Mouse (Mus musculus) urinary bladder, postnatal 36 days (tissue): Measurements from ENCODE around the gene Gale.
"Not testable (repeated sequence)": the region's sequence is repeated elsewhere in the genome, so short reads cannot be mapped to it uniquely, and the experiment has no call there.

ENCODE experiments used
- DNase-seq, 2 experiments: peaks; one replicate each; pipeline ENCODE4 v3.0.0; 2022; ENCODE audit warnings: low spot score in 2 of 2, mixed read lengths in 1 of 2

Gene Gale

GRCm38 (mm10) chr4:135963457-135964193, at the start of gene Gale:
Gene Gale (plus strand): TSS chr4:135963727.
- peak; percentile 87 to 94 for DNase-seq

GRCm38 (mm10) chr4:135918635-135919279, 44.8 kb upstream of the Gale start:
- no peak for DNase-seq

DNA sequence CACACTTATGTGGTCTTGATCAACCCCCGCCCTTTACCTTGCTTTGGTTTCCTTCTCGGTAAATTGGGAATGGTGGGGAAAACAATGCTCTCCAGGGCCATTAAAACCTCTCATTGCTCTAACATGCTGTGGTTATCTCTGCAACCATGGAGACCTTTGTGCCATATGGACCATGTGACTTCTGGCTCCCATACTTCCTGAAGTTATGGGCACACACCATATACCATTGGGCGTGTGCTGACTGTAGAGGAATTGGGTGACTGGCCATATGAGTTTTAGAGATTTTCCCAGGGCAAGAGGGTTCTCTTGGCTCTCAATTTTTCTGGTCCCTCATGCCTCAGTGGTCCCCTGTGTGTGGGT, 44.3 kb upstream of the Gale start:
- no peak for DNase-seq

DNA sequence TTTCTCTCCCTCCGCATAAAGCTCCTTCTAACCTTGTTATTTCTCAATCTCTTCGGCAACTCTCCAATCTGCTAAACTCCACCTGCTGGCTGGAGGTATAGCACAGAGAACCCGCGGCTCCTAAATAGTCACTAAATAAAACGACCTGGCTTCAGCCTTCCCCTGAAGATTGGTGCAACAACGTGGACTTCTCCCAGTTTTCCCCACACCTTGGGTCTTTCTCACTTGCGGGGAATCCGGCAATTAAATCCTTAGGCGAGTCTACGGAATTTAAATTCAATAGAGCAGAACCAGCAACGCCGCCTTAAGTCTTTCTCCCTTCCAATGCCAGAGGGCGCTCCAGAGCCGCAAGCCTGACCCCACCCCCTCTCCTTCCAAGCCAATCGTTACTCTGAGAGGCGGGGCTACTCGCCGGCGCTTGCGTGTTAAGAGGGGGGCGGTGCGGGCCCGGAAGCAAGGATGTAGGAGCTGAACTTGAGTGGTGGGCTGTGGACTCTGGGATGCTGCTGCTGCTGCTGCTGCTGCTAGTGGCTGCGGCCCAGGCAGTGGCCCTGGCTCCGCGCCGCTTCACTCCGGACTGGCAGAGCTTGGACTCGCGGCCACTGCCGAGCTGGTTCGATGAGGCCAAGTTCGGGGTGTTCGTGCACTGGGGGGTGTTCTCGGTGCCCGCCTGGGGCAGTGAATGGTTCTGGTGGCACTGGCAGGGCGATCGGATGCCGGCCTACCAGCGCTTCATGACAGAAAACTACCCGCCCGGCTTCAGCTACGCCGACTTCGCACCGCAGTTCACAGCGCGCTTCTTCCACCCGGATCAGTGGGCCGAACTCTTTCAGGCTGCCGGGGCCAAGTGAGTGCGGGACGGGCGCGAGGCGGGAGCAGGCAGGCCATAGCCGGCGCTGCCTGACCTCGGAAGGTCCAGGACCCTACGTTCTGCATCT, 43.0 kb upstream of the Gale start, which contains the start of gene Fuca1:
TSS of gene Fuca1 (plus strand) at position 432 of the 938 bp plus-strand sequence.
- peak; percentile 95 to 96 for DNase-seq

GRCm38 (mm10) chr4:135921257-135922120, 42.0 kb upstream of the Gale start:
- no peak for DNase-seq

DNA sequence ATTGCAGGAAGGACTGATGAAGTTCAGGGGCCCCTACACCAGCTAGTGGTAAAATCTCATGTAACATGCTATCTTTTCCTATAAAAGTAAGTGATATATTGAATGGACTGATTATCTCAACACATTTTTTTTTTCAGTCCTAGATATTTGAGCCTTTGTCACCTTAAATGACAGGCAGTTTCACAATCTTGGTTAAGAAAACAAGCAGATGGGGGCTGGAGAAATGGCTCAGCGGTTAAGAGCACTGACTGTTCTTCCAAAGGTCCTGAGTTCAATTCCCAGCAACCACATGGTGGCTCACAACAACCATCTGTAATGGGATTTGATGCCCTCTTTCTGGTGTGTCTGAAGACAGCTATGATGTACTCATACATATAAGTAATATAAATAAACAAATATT, 41.3 kb upstream of the Gale start:
- no peak for DNase-seq

DNA sequence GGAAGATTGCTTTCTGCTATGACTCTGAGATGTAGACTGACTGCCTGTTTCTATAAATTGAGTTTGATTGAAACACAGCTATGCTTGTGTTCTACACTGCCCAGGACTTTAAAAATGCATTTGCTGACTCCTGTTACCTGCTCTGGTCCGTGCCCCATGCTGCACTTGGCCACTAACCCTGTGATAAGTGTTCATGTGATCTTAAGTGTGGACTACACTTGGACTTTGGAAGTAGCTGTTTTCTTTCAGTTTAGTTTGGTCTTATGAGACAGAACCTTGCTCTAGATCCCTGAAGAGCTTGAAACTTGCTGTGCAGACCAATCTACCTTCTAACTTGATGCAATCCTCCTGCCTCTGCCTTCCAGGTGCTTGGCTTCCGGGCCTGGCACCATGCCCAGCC, 39.1 kb upstream of the Gale start:
- no peak for DNase-seq

DNA sequence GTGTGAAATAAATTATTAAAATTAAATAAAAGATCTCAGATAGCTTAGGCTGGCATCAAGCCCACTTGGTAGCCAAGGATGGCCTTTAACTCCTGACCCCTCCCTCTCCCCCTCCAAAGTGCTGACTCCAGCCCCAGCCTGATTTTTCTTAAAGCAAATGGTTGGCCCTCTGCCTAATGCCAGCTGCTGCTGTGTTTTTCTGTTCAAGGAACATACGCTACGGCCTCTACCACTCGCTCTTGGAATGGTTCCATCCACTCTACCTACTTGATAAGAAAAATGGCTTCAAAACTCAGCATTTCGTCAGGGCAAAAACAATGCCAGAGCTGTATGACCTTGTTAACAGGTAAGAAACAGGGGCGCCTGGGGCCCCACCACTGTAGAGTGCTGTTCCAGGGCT, 38.2 kb upstream of the Gale start:
- DNase-seq: no peak

- DNase-seq: no peak
Measured at GRCm38 (mm10) chr4:135926195-135926808, 37.2 kb upstream of the Gale start.

GRCm38 (mm10) chr4:135926861-135927260, 36.7 kb upstream of the Gale start:
- no peak for DNase-seq

GRCm38 (mm10) chr4:135928376-135928775, 35.2 kb upstream of the Gale start:
- DNase-seq: no peak

GRCm38 (mm10) chr4:135929405-135929804, 34.1 kb upstream of the Gale start:
- DNase-seq: no peak

DNA sequence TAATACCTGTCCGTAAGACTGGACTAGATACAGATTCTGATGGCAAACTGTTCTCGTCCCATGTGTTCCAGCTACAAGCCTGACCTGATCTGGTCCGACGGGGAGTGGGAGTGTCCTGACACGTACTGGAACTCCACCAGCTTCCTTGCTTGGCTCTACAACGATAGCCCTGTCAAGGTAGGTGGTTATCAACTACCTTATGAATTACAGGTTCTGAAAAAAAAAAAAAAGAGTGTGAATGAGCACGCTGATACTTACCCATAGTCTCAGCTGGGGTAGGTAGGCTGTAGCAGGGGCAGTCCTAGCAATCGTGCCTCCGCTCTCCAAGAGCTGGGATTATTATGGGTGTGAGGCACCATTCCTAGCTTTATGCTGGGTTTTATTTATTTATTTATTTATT, 33.7 kb upstream of the Gale start:
- DNase-seq: no peak

DNA sequence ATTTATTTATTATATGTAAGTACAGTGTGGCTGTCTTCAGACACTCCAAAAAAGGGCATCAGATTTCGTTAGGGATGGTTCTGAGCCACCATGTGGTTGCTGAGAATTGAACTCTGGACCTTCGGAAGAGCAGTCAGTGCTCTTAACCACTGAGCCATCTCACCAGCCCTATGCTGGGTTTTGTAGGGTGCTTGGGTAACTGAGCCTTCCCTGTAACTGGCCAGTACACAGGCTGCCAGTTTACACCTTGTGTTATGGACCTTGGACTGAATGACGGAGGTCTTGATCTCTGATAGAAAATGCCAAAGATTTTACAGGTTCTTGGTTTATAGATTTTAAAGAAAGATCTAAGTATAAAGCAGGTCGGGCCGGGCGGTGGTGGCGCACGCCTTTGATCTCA, 33.3 kb upstream of the Gale start:
- DNase-seq: no peak

- DNase-seq: no peak
Measured at GRCm38 (mm10) chr4:135931832-135932231, 31.7 kb upstream of the Gale start.

- DNase-seq: no peak
Measured at GRCm38 (mm10) chr4:135934708-135935500, 28.6 kb upstream of the Gale start.

- peak in 1 of 2 experiments; percentile 67 for DNase-seq
Measured at GRCm38 (mm10) chr4:135935502-135935901, 28.0 kb upstream of the Gale start.

- DNase-seq: no peak
Measured at GRCm38 (mm10) chr4:135938858-135939257, 24.7 kb upstream of the Gale start.

DNA sequence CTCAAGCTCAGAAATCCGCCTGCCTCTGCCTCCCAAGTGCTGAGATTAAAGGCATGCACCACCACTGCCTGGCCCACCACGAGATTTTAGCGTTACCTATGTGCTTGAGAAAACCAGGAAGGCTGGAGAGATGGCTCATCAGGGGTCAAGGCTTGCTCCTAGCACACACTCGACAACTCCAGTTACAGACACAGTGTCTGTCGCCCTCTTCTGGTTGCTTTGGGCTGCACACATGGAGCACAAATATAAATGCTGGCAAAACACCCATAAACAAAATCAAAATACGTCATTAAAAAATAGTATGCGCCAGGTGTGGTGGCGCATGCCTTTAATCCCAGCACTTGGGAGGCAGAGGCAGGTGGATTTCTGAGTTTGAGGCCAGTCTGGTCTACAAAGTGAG, 22.5 kb upstream of the Gale start:
- not testable (repeated sequence) for DNase-seq

DNA sequence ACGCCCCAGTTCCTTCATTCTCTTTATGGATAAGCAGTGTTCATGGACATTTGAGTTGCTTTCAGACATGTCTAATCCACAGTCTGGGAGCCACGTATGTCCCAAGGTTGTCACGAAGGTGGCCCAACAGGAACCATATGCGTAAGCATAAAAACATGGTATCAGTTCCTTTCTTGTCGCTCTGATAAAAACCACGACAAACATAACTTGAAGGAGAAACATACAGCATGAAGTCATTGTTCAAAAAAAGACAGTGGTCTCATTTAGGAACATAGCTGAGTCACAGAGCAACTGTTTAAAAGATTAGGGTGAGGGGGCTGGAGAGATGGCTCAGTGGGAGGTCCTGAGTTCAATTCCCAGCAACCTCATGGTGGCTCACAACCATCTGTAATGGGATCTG, 21.3 kb upstream of the Gale start:
- DNase-seq: no peak
